Mouse (Mus musculus): ENCODE results near the gene Farsb.
A peak's percentile ranks its signal among the peaks of the same experiment; 100 is the strongest.

Farsb gene

DNA sequence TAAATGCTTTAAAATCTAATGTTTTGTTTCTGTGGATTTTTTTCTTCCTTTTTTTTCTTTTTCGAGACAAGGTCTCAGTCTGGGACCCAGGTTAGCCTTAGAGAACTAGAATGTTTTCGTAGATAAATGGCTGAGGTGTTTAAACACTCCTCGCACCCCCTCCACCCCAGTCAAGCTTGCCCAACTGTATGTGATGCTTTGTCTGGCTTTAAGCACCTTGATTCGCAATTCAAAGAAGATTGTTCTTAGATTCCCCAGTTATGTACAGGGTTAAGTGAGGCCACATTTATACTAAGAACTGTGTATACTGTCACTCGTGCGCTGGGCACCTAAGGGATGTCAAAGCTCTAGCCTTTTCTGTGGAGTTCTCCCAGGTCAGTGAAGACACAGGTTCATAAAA is 68.4 kb downstream of the Farsb start:
- no peak for DNase-seq (ENCODE audit: low spot score in 2 of 2)

DNA sequence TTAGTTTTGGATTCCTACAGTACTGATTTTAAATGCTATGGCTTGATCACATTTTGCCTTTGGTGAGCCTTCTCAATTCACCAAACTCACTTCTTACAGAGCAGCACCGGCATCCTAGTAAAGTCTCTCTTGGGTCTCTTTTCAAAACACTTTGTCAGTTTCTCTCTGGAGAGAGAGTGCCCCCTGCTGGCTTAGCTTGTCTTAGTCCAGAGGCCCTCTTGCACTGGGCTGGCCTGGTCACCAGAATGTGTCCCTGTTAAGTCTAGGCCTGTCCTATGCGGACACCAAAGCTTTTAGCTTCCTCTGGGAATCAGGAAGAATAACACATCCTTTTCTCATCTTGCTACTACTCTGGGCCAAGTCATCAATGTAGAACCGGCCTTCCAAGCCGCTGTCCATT is 69.1 kb downstream of the Farsb start:
- peak; percentile 27 to 67 for DNase-seq (ENCODE audit: low spot score in 2 of 2)

DNA sequence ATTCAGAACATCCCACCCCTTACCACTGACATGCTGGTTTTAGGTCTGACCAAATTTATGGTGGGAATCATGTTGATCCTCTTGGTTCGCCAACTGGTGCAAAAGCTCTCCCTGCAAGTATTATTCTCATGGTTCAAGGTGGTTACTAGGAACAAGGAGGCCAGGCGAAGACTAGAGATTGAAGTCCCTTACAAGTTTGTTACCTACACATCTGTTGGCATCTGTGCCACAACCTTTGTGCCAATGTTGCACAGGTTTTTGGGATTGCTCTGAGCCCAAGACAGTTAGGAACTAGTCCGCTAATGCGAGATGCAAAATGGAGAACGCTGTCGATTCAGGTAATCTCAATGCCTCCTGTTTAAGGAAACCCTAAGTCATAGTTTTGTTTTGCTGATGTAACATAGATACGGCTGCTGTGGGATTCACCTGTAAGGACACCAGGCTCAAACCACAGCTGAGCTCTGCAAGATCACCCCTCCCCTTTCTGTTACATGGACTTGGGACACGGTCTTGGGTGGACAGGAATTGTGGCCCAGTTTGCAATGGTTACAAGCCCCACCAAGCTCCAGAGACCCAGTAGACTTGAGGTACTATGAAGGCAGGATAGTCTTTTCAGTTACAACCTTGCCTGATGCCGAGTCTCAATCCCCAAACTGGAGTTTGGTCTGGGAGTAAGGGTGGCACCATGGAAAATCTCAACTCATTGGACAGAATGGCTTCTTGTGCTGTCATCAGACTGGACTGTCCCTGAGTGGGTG is 71.4 kb downstream of the Farsb start:
- no peak for DNase-seq (ENCODE audit: low spot score in 2 of 2)

DNA sequence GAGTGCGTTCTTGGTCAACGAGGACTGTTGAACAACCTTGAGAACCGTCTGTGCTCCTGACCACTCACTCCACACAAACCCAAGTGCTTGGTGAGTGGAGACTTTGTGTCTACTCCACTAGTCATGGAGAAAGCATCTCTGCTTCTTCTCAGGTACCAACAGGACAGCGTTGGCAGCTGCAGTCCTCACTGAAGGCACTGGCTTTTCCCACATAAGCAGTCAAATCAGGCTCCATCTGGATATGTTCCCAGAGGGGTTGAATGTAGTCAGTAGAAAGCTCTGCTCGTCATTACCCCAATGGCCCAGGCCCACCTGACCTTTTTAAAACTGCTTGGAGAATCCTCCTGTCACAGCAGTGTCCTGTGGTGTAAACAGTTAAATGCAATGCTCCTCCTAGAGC is 74.3 kb downstream of the Farsb start:
- no peak for DNase-seq (ENCODE audit: low spot score in 2 of 2)

DNA sequence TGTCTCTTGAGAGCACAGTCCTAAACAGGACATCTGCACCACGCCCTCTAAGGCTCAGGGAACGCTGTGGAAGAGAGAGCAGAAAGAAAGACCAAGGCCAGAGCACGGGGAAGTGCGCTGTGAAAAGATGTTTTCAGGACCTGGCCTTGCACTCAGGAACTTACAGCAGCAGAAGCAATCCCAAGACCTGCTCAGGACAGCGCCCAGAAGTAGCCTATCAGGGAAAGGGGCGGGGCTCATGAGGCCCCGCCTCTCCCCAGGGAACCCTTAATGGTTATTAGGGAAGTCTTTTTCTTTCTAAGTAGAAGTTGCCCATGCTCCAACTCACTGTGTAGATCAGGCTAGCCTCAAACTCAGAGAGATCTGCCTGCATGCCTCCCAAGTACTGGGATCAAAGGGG is 76.0 kb downstream of the Farsb start:
- DNase-seq (ENCODE audit: low spot score in 2 of 2) = no peak

DNA sequence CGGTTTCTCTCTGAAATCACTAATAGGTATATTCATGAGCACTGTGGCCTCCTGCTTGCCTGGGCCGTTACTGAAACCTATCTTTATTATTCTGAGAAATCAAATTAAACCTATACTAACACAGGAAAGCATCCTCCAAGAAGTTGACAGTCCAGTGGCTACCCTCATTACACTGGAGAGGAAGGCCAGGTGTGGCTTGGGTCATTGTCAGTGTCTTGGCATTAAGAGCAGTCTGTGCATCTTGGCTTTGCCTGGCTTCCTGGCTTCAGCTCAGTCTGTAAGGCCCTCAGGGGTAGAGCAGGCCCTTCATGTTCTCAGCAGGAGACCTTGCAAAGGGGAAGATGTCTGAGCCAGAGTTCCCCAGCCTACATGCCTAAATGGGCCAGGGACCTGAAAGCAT is 79.3 kb downstream of the Farsb start:
- DNase-seq (ENCODE audit: low spot score in 2 of 2) = no peak

DNA sequence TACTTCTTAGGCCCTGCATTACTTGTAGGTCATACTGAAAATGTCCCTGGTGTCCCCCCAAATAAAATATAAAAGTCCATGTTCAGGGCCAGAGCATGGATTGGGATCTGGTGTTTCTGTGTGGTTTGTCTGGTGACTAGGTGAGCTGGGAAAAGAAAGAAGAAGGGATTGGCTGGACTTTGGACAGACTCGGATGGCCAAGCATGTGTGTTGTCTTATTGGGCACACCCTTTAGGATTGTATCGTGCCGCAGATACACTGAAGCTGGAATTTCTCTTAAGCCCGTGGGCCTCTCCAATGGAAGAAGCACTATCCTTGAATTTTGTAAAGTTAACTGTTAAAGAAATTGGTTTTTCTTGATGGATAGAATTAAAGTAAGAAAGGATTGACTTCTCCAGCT is 87.3 kb downstream of the Farsb start:
- no peak for DNase-seq (ENCODE audit: low spot score in 2 of 2)

DNA sequence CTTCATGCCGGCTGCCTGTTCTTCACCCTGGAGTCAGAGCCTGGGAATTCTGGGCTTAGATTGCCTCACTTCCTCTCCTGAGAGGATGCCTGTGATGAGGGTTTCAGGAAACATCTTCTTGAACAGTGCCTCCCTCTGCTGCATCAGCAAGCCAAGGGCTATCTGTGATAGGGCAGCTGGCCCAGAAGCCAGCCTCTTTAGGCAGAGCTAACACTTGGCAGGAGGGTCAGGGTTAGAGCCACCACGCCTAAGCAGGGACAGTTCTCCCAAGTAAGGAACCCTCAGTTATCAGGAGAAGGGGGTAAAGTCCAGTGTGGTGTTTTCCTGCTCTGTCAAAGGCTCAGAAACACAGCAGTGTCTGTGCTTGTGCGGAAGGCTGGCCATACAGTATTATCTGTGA is 88.9 kb downstream of the Farsb start:
- no peak for DNase-seq (ENCODE audit: low spot score in 2 of 2)

DNA sequence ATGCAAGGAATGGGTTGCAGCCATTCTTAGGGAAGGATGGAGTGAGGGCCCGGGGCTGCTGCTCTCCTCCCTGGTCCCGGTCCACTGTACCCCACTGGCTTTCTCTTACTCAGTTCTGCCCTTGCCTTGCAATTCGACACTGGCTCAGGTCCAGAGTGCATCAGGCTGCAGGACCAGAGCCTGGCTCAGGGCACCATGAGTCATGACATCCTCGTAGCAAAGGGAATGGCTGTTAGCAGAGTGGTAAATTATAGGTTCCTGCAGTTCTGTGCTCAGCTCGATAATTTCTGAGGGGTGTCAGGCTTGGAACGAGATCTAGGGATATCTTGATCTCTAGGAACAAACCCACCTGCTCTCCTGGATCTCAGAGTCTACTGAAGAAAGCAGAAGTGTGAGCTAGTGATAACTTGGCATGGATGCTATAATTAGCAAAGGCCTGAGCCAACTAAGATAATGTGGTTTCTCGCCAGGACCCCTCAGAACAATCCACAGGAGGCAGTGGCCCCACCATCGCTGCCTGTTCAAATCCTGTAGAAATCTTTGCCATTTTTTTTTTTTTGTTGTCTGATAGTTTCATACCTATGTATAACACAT is 92.3 kb downstream of the Farsb start:
- DNase-seq (ENCODE audit: low spot score in 2 of 2) = no peak

DNA sequence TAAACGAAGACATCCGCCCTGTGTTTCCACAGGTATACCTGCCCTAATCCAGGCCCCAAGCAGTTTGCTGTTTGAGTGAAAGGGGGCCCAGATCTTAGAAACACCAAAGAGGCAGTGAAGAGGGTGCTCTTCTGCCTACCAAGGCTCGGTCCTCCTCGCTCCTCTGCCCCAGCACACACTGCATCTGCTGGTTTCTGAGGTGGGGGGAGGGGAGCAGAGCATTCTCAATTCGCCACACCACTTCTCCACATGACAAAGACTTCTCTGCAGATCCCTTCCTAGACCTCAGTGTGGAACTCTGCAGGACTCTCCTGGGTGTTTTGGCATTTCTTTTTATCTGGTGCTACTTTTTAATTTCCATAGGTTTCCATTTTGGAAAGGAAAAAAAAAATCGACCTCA is 93.0 kb downstream of the Farsb start:
- DNase-seq (ENCODE audit: low spot score in 2 of 2) = no peak

DNA sequence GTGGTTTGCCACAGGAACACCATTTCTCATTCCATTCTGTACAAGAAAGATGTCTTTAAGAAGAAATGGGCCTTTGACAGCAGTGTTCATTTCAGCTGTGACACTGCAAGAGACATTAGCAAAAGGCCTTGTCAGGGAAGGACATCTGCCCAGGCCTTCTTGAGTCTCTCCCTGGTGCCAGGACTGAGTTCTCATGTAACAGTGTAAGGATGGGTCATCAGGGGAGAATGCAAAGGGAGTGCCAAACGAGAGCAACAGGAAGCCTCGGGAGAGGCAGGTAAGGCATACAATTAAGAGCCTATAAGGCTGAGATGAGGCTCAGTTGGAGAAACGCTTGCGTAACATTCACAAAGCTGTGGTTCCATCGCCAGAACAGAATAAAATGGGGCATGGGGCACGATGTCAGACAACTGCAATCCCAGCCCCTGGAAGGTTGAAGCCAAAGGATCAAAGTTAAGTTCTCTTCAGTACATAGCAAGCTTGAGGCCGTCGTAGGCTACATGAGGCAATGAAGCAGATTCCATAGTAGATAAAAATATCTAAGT is 93.4 kb downstream of the Farsb start:
- no peak for DNase-seq (ENCODE audit: low spot score in 2 of 2)

DNA sequence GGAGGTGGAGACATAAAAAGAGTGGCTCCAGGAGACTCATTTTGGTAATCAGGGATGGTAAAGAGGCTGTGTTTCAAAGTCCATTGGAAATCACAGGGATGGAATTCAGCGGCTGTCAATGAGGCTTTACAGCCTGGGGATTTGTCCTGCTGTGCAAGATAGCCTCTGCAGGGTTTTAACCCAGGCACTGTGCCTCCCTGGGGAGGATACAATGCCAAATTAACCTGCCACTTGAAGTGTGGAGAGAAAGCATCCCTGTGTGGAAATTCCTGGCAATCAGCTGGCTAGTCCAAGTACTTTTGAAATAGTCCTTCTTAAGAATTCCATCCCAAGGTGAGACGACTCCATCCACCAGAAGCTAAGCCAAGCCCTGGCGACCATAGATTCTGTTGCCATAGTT is 99.8 kb downstream of the Farsb start:
- no peak for DNase-seq (ENCODE audit: low spot score in 2 of 2)

DNA sequence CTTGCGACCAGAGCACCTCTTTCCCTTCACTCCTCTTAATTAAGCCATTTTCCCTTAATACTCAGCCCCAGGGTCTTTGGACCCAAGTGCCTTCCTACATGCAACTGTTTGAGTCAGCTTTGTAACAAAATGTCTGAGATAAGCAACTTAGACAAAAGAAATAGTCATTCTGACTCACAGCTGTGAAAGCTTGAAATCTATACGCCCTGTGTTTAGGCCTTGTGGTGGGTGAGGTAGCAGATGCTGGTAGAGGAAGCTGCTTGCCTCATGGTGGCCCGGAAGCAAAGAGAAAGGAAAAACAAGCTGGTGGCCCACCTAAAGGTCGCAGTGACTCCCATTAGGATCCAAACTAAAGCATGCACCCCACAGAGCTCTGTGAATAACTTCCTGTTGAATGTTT is 100.8 kb downstream of the Farsb start:
- no peak for DNase-seq (ENCODE audit: low spot score in 2 of 2)

DNA sequence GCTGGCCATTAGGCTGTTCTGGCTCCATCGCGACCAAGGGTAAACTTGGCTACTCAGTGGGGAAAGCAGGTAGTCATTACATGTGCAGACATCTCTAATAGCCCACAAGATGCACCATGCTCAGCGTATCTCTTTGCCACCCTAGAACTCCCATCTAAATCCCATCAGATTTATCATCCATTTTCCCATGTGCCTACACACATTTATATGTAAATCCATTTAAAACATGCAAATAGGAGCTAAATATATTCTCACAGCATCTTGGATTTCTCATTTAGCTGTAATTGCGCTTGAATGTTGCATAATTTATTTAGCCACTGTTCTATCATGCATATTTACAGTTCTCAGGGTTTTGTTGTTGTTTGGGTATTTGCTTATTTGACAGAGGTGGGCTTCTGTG is 107.7 kb downstream of the Farsb start:
- DNase-seq (ENCODE audit: low spot score in 2 of 2) = no peak

DNA sequence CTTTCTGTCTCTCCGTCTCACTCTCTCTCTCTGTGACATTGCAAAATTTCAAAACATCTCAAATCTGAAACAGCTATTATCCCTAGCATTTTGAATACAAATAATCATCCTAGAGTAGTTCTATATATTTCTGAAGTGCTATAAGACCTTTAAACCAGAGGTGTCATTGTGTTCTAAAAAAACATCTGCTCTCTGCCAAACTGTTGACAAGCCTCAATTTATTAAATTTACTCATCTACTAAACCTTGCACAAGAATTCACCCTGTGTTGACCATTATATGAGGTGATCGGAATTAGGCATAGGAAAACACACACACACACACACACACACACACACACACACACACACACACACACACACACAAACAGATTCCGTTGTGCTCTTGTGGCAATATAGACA is 113.6 kb downstream of the Farsb start:
- DNase-seq (ENCODE audit: low spot score in 2 of 2) = no peak

DNA sequence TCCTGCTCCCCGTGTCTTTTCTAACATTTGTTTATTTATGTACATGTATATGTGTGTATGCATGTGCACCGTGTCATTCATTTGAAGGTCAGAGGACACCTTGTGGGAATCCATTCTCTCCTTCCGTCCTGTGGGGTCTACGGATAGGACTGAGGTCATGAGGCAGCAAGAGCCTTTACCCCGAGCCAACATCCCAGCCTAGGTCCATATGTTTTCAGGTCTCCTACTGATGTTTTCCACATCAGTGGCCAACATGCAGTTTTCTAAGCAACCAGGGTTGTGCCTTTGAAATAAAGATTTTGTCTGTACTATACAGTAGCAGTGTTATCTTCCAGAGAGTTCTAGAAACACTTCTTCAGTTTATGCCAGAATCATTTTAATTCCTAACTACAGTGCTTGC is 114.9 kb downstream of the Farsb start:
- no peak for DNase-seq (ENCODE audit: low spot score in 2 of 2)

DNA sequence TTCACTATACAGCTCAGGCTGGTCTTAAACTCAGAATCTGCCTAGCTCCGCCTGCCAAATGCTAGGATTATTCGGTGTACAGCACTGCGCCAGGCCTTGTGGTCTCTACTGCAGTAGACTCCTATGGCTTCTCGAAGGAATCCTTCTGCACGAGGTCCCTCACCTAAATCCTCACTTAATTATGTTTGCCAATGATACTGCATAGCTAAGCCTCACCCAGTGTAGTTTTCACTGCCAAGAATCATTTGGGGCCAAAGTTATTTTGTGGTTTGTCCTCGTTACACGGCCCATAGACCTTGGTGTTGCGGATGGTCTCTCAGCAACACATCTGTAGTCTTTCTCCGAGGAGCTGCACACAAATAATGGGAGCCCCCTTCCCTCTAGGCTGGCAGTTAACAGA is 116.4 kb downstream of the Farsb start:
- no peak for DNase-seq (ENCODE audit: low spot score in 2 of 2)

DNA sequence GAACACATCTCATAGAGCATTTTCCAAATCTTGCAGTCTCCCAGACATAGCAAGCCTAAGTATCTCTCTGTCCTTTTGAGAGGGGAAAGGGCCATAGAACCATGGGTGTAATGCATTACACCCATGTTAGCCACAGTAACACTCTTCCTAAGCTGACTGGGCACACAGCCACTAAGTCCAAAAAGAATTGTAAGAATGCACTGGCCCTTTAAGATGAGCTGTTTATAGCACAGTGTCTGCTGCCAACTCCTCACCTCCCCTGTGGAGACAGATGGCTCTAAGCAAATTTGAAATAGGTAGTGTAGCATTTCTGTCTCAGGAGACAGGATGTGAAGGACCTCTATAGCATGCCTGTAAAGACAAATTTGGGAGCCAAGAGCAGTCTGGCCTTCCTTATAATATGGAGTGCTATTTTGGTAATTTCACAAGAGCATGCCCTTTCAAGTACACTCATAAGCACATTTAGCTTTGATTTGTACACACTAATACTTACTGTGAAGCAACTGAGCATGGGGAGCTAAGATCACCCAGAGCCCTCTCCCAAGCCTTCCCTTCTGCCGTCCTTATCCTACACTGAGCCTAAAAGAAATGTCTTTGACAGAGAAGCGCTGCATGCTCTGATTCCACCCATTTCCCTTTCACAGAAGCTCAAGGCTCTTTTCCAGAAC is 117.0 kb downstream of the Farsb start:
- peak; percentile 11 to 14 for DNase-seq (ENCODE audit: low spot score in 2 of 2)

DNA sequence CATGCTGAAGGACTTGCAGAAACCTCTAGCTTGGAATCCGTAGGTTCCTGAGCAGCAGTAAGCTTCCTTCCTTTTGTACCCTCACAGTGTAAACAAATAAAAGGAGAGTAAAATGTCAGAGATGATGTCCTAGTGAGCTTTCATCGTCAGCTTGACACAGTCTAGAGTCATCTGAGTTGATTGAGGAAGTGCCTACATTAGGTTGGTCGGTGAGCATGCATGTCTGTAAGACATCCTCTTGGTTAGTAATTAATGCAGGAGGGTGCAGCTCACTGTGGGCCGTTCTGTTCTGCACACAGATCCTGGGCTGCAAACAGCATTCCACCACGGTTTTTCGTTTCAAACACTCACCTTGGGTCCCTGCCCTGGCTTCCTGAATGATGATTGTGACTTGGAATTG is 118.6 kb downstream of the Farsb start:
- DNase-seq (ENCODE audit: low spot score in 2 of 2) = no peak
